Mouse (Mus musculus) liver, postnatal 0 days (tissue): Measurements from ENCODE around the gene Olfr1255.

Source experiments
- CTCF ChIP-seq: sonication (generic); IDR thresholded peaks from 2 replicates; pipeline ENCODE4 v1.5.1; 2016; ENCODE audit warnings: antibody characterized with exemption, low read depth
- EP300 ChIP-seq: IDR thresholded peaks from 2 replicates; pipeline ENCODE4 v1.6.1; 2016; ENCODE audit warnings: antibody characterized with exemption, low read depth, mild to moderate bottlenecking

DNA sequence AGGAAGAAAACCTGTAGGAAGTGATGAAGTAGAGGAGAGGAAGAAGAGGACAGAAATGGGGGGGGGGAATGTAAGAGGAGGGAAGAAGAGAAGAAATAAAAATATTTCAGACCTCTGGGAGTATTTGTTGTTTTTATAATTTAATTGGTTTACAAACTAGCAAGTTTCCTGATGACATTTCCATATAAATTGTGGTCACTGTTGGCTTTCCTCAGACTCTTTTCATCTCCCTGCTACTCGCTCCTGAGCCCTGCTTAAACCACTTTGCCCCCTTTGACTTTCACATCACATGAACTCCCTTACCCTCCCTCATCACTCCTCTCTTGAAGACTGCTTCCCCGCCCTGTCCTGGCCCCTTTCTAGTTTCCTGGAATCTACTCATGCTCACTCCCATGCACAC, 29.6 kb downstream of the Olfr1255 start, which contains the start of gene Olfr1256:
- TF ChIP-seq EP300: no peak
- no peak for TF ChIP-seq CTCF
